Mouse (Mus musculus): ENCODE data around the gene Zmym4. TPM values are rescaled to one million over a fixed set of nuclear protein-coding genes. Genes with fewer than 3 reads are reported as not detected.
"Not testable (repeated sequence)": the region's sequence is repeated elsewhere in the genome, so short reads cannot be mapped to it uniquely, and the experiment has no call there.

Gene Zmym4
- polyA plus RNA-seq, 1 experiment = 1.8 TPM

- DNase-seq (ENCODE audit: low read depth, low spot score) = not testable (repeated sequence)
- 89% methylated on average over 4 of the region's 4 CpGs for WGBS
Observed at GRCm38 (mm10) chr4:126950801-126951200, 17.1 kb downstream of the Zmym4 start.

DNA sequence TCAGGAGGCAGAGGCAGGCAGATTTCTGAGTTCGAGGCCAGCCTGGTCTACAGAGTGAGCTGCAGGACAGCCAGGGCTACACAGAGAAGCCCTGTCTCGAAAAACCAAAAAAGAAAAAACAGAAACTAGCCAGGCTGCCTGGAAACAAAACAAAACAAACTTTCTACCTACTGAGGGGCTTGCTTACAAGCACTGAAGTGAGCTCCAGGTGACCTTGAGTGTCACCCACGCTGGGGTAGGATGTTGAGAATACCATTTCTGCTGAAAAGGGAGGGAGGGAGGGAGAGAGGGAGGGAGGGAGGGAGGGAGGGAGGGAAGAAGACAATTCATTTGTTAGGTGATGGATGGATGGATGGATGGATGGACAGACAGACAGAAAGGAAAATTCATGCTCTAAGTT is 24.5 kb downstream of the Zmym4 start:
- 95% methylated on average over 3 of the region's 3 CpGs for WGBS
- DNase-seq (ENCODE audit: low read depth, low spot score) = no peak

GRCm38 (mm10) chr4:126942846-126943245 is 25.1 kb downstream of the Zmym4 start:
- DNase-seq (ENCODE audit: low read depth, low spot score) = no peak
- 98% methylated on average over 3 of the region's 3 CpGs for WGBS

DNA sequence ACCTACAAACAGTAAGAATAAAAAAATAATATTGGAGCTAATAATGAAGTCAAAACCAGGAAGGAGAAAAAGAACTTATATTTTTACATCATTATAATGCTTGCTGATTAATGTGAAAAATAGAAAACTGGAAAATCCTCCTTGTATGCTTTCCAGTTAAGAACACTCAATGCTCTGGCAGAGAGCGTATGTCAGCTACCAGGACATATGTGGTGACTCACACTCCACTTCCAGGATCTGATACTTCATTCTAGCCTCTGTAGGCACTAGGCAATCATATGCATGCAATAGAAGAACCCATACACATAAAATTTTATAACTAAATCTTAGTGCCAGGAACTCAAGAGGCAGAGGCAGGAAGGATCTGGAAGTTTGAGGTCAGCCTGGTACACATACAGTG is 40.2 kb downstream of the Zmym4 start:
- DNase-seq (ENCODE audit: low read depth, low spot score) = no peak
- 68% methylated on average over 1 of the region's 1 CpGs for WGBS

DNA sequence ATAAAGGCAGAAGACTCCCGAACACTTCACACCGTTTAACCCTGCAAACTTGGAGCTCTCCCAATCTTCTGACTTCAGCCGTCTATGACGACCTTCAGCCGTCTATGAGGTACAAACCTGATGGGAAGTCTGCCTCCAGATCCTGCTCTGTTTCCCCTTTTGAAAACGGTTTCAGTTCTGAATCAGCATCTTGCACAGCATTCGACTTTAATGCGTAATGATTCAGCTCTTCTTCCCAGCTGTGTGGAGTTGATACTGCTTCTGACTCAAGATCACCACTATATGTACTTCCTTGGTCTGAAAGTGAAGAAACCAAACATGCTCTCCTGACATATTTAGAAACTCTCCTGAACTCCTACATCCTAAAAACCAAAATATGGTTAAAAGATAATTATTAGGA is 78.1 kb downstream of the Zmym4 start:
- DNase-seq (ENCODE audit: low read depth, low spot score) = no peak
- WGBS = 83% methylated on average over 8 of the region's 8 CpGs

DNA sequence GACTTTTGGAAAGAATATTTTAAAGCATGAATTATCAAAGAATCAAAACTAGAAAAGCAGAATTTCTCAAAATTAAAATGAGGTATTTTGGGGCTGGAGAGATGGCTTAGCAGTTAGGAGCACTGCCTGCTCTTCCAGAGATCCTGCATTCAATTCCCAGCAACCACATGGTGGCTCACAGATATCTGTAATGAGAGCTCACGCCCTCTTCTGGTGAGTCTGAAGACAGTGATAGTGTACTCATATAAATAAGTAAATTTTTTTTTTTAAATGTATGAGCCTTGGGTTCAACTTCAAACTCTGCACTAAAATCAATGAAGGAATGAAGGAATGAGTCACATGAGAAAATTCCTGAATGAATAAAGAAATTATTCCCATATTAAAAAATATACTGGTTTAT is 82.0 kb downstream of the Zmym4 start:
- WGBS = 70% methylated on average over 1 of the region's 1 CpGs
- DNase-seq (ENCODE audit: low read depth, low spot score) = no peak

DNA sequence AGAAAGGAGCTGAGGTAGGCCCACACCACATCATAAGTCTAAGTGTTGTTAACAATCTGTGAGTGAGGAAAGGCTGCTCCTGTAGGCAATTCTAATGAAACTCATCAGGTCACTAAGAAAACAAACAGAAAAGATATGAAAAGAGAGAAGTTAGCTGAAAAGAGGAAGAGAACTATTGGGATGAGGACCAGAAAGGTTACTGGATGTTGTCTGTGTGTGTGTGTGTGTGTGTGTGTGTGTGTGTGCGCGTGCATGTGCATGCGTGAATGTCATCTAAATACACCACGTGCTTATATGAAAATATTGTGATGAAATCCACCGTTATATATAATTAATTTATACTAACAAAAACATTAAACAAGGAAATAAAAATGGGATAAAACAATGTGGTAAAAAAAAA is 84.3 kb downstream of the Zmym4 start:
- WGBS = 84% methylated on average over 5 of the region's 5 CpGs

DNA sequence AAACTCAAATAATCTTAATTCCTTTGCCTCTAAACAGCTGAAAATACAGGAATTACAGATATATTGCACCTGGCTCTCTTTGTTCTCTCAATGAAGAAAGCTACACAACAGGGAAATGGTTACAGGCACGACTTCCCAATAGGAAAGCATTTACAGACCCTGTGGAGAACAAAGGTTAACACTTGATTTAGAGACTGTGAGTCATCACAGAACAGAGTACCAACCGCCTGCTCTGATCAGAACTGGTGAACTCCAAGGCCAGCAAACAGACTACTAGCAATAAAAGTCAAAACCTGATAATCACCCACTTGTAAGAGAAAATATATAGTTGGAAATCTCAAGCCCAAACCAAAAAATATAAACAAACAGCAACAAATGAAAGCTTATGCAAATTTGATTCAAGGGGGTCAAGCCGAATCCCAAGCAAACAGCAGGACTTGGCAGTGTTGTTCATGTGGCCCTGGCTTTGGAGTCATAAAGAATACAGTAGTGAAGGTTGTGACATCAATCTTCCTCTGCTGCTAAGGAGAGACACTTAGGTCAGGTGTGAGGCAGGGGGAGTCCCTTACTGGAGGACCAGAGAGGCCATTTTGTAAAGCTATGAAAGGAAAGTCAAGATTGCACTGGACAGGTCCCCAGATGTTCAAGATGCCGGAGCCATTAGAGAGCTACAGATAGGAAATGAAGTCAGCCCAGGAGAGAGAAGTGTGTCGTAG is 88.2 kb downstream of the Zmym4 start:
- DNase-seq (ENCODE audit: low read depth, low spot score) = peak; percentile 67
- 41% methylated on average over 5 of the region's 5 CpGs for WGBS

More for the DNA sequence above, 84.3 kb downstream of the Zmym4 start:
- DNase-seq (ENCODE audit: low read depth, low spot score) = no peak

- 18% methylated on average over 7 of the region's 7 CpGs for WGBS
- peak; percentile 28 for DNase-seq (ENCODE audit: low read depth, low spot score)
Observed at GRCm38 (mm10) chr4:126872717-126873116, 95.2 kb downstream of the Zmym4 start.

DNA sequence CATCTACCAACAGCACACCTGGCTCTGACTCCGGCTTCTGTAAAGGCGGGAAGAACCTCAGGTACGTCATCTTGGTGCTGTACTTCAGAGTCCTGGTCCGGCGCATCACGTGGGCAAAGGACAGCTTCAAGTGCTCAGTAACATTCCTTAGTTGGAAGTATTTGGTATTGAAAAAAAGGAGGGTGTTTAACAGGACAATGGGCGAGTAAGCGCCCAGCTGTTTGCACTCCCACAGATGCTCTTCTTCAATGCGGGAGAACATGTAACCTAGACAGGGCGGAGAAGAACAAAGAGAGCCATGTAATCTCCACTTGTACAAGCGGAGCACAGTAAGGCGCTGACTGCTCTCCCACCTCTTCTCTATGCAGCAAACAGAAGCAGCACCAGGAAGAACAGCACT is 99.2 kb downstream of the Zmym4 start:
- no peak for DNase-seq (ENCODE audit: low read depth, low spot score)
- 95% methylated on average over 12 of the region's 12 CpGs for WGBS

GRCm38 (mm10) chr4:126861514-126862266 is 106.2 kb downstream of the Zmym4 start:
- 77% methylated on average over 11 of the region's 11 CpGs for WGBS
- no peak for DNase-seq (ENCODE audit: low read depth, low spot score)

DNA sequence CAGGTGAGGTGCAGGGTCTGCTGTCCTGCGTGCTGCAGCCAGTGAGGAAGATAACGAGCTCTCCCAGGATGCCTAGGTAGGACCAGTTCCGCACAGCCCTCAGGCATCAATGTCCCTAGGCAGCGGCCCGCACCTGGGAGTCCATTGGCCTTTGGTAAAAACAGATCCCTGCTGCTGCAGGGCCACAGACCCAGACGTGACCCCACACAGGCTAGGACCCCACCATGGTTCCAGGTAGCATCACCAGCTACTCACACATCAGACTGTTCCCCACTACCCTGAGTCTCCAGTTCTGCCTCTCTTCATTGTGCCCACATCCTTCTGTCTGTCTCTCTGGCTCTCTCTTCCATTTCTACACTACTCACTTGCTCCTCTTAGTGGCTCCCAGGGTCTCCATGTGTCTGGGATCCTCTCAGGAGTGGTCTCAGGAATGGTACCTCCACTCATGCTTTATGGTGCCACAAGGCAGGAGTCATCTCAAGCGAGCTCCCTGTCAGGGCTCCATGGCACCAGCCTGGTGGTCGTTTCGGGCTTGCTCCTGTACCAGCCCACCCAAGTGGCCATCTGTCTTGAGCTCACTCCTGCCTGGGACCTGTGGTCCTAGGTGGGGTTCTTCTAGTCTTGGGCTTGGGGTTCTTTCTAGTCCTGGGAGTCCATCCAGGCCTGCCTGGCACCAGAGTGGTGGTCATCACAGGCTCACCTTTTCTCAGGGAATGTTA is 107.5 kb downstream of the Zmym4 start:
- 90% methylated on average over 9 of the region's 9 CpGs for WGBS
- no peak for DNase-seq (ENCODE audit: low read depth, low spot score)

DNA sequence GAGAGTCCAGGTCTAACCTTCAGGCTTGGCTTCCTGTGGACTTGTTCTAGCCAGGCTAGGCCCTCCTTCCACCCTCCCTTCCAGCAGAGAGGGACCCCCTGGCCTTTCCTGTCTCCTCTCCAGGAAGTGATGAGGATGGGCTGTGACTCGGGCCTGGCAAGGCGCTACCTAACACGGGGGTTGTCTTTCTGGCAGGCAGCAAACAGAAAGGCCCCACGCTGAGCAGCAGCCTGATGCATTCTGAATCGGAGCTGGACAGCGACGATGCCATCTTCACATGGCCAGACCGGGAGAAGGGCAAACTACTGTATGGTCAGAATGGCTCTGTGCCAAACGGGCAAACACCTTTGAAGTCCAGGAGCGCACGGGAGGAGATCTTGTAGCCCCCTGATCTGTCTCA is 115.0 kb downstream of the Zmym4 start:
- 69% methylated on average over 11 of the region's 11 CpGs for WGBS
- no peak for DNase-seq (ENCODE audit: low read depth, low spot score)

- no peak for DNase-seq (ENCODE audit: low read depth, low spot score)
- 51% methylated on average over 4 of the region's 4 CpGs for WGBS
Observed at GRCm38 (mm10) chr4:126850778-126851080, 117.2 kb downstream of the Zmym4 start.

- WGBS = 83% methylated on average over 7 of the region's 7 CpGs
- DNase-seq (ENCODE audit: low read depth, low spot score) = no peak
Observed at GRCm38 (mm10) chr4:126850019-126850777, 117.7 kb downstream of the Zmym4 start.

GRCm38 (mm10) chr4:126846971-126847370 is 121.0 kb downstream of the Zmym4 start:
- no peak for DNase-seq (ENCODE audit: low read depth, low spot score)
- WGBS = 63% methylated on average over 7 of the region's 7 CpGs

- 89% methylated on average over 4 of the region's 4 CpGs for WGBS
- no peak for DNase-seq (ENCODE audit: low read depth, low spot score)
Observed at GRCm38 (mm10) chr4:126845664-126846063, 122.3 kb downstream of the Zmym4 start.

- 62% methylated on average over 3 of the region's 3 CpGs for WGBS
- no peak for DNase-seq (ENCODE audit: low read depth, low spot score)
Observed at GRCm38 (mm10) chr4:126842911-126843310, 125.0 kb downstream of the Zmym4 start.

GRCm38 (mm10) chr4:126840996-126841560 is 126.9 kb downstream of the Zmym4 start:
- DNase-seq (ENCODE audit: low read depth, low spot score) = no peak
- 94% methylated on average over 15 of the region's 15 CpGs for WGBS

- peak; percentile 35 for DNase-seq (ENCODE audit: low read depth, low spot score)
- WGBS = 27% methylated on average over 7 of the region's 7 CpGs
Observed at GRCm38 (mm10) chr4:126839873-126840272, 128.1 kb downstream of the Zmym4 start.

All from large intestine, adult 2 months (tissue).